Mouse (Mus musculus) retina, adult 2 months (tissue): ENCODE measurements around the gene Impdh2.
"Not testable (repeated sequence)": the region's sequence is repeated elsewhere in the genome, so short reads cannot be mapped to it uniquely, and the experiment has no call there.

ENCODE experiments used
- DNase-seq: peaks from one replicate; pipeline ENCODE4 v3.0.0-alpha.2; 2012; ENCODE audit warnings: low read depth, low spot score

Impdh2 gene

GRCm38 (mm10) chr9:108600011-108600410 lies 39.9 kb downstream of the Impdh2 start:
- no peak for DNase-seq

GRCm38 (mm10) chr9:108601986-108602385 lies 41.9 kb downstream of the Impdh2 start:
- no peak for DNase-seq

- DNase-seq, result not testable (repeated sequence)
These were observed 47.8 kb downstream of the Impdh2 start for GRCm38 (mm10) chr9:108607929-108608328.

- DNase-seq, result no peak
These were observed 48.8 kb downstream of the Impdh2 start for GRCm38 (mm10) chr9:108608889-108609288.

- DNase-seq, result no peak
These were observed 51.4 kb downstream of the Impdh2 start for GRCm38 (mm10) chr9:108611488-108611887.
